Mouse (Mus musculus) lung, embryonic 16.5 days (tissue): ENCODE measurements around the gene Slc8a2. TPM values are rescaled to one million over a fixed set of nuclear protein-coding genes. Genes with fewer than 3 reads are reported as not detected.
A peak's percentile ranks its signal among the peaks of the same experiment; 100 is the strongest.

ENCODE experiments used
- ATAC-seq: fragments of 200-750 bp; cut with Nextera tagmentation; 2 replicates; pipeline ENCODE4 v1.8.0; 2017; ENCODE audit warnings: low read depth, mild to moderate bottlenecking, moderate library complexity
- H3K27ac ChIP-seq: fragments of 300-500 bp; sonication (generic); 2 replicates; pipeline ENCODE4 v1.5.1; 2014; ENCODE audit warnings: mild to moderate bottlenecking, control low read depth, low read length
- H3K27me3 ChIP-seq: fragments of 300-500 bp; sonication (generic); 2 replicates; pipeline ENCODE4 v1.6.1; 2014; ENCODE audit warnings: low read depth, low read length, mixed read lengths; ENCODE audit not compliant: control insufficient read depth, insufficient read depth
- H3K36me3 ChIP-seq: fragments of 300-500 bp; sonication (generic); 2 replicates; pipeline ENCODE4 v1.6.1; 2014; ENCODE audit warnings: low read length; ENCODE audit not compliant: control insufficient read depth, insufficient read depth
- H3K4me1 ChIP-seq: fragments of 300-500 bp; sonication (generic); replicated peaks from 2 replicates; pipeline ENCODE4 v1.6.1; 2014; ENCODE audit warnings: low read length, mixed read lengths; ENCODE audit not compliant: control insufficient read depth, insufficient read depth
- H3K4me2 ChIP-seq: fragments of 300-500 bp; sonication (generic); 2 replicates; pipeline ENCODE4 v1.6.1; 2014; ENCODE audit warnings: low read depth, low read length, control low read depth
- H3K4me3 ChIP-seq: fragments of 300-500 bp; sonication (generic); 2 replicates; pipeline ENCODE4 v1.5.1; 2014; ENCODE audit warnings: mild to moderate bottlenecking, low read length, control low read depth
- H3K9ac ChIP-seq: fragments of 300-500 bp; sonication (generic); 2 replicates; pipeline ENCODE4 v1.6.1; 2014; ENCODE audit warnings: low read length, control low read depth
- H3K9me3 ChIP-seq: fragments of 300-500 bp; sonication (generic); 2 replicates; pipeline ENCODE4 v1.6.1; 2016; ENCODE audit warnings: low read length; ENCODE audit not compliant: control insufficient read depth
- WGBS: fragments of 180-500 bp; shearing (Covaris S2); extraction: QIAGEN DNeasy Blood & Tissue Kit; methylation state at CpG from one replicate; pipeline ENCODE4 v1.1.7; 2014; 5-methylcytosine and 5-hydroxymethylcytosine counted together
- polyA plus RNA-seq: library from polyadenylated mRNA; unstranded; fragments of >200 nt; fragmentation: Nextera tagmentation; extraction: Ambion mirVana; gene quantifications from 2 replicates; pipeline ENCODE4 v1.2.1, GENCODE M21; 2015

The Slc8a2 gene
- polyA plus RNA-seq, 1 experiment from 2014 or later: 0.08 TPM

DNA sequence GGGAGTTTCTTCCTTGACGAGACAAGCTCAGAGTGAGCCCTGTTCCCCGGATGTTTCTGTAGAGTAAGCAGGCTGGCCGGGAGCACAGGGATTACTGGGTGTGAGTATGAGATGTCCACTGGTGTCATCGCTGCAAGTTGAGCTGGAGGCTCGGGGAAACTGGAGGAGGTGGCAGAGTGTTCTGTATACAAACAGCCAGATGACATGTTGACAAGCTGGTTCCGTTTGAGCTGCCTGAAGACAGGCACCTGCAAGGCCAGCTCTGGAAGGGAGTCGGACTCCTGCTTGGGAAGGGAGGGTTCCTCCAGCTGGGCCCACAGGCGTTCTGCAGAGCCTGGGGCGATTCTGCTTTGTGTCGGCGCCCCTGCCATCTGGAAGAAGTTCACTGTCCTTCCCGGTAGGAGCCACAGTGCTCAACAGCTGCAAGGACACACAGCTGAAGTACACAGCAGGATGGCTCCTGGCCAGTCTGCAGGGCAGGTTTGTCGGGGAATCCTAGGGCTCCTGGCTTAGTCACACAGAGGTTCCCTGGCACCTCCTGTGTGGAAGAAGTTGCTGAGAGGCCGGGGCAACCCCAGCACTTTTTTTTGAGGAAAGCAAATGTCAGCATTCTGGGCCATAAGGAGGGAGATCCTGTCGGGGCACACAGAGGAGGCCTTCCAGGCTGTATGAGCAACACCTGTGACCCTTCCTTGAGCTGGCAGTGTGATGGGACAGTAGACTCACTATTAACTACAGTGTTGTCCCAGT, 27.7 kb upstream of the Slc8a2 start:
- H3K27ac ChIP-seq: no peak overlapping the region
- H3K4me2 ChIP-seq: no peak overlapping the region
- WGBS: 61% methylated on average over 15 of the region's 15 CpGs
- no peak overlapping the region for H3K9ac ChIP-seq
- no peaks in the 10 kb centered on the region for H3K27me3 ChIP-seq
- H3K4me3 ChIP-seq: no peak overlapping the region
- H3K36me3 ChIP-seq: peaks cover 6% of the 10 kb centered on the region; the same call in 1 of the 2 replicates
- ATAC-seq: no peak
- H3K9me3 ChIP-seq: no peaks in the 10 kb centered on the region
- peaks cover 11% of the 10 kb centered on the region for H3K4me1 ChIP-seq

DNA sequence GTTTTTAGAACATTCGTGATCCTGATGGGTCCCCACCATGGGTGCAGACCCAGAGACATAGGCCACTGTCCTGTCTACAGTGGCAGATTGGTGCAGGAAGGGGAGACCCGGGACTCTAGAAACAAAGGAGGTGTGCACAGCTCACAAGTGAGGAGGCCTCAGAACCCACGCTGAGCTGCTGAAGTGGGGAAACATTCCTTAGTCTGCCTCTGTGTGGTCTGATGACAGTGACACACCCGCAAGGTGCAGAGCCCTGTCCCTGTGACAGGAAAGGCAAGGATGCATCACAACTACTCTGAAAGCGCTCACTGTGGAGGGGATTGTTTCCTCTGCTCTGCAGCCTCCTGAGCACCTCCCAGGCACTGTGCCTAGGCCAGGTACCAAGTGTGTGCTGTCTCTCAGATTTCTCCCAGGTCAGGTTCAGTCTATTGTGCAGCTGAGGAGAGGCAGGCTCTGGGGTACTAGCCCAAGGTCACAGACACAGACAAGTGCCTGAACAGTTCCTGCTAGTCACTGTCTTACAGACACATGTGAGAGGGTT, 26.9 kb upstream of the Slc8a2 start:
- no peaks in the 10 kb centered on the region for H3K9me3 ChIP-seq
- peaks cover 11% of the 10 kb centered on the region for H3K4me1 ChIP-seq
- 78% methylated on average over 5 of the region's 5 CpGs for WGBS
- H3K4me2 ChIP-seq: no peak overlapping the region
- H3K9ac ChIP-seq: no peak overlapping the region
- no peak for ATAC-seq
- H3K4me3 ChIP-seq: no peak overlapping the region
- H3K27me3 ChIP-seq: no peaks in the 10 kb centered on the region
- no peak overlapping the region for H3K27ac ChIP-seq
- peaks cover 13% of the 10 kb centered on the region for H3K36me3 ChIP-seq

DNA sequence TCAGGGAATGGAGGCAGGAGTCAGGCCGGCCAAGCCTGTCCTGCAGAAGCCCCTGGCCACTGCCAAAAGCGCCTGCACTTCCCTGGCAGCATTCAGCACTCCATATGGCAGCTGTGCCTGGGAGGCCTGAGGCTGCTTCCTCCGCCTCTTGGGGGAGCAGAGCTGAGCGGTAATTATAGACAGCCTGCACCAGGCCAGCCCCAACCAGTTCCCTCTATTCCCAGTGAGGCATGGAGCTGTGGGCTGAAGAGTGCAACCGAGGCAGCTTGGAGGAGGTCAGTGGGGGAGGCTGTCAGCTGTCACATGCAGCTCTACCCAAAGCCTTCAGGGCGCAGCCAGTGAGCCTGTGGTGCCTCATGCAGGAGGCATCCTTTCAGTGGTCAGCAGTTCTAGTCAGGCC, 25.9 kb upstream of the Slc8a2 start:
- peaks cover 11% of the 10 kb centered on the region for H3K4me1 ChIP-seq
- H3K27ac ChIP-seq: no peak overlapping the region
- WGBS: 66% methylated on average over 6 of the region's 6 CpGs
- no peak overlapping the region for H3K9ac ChIP-seq
- H3K4me3 ChIP-seq: no peak overlapping the region
- H3K27me3 ChIP-seq: no peaks in the 10 kb centered on the region
- H3K36me3 ChIP-seq: peaks cover 21% of the 10 kb centered on the region
- H3K4me2 ChIP-seq: no peak overlapping the region
- 0 out of 2 replicates have a peak, but pooled peaks have one; percentile 4 for ATAC-seq
- H3K9me3 ChIP-seq: no peaks in the 10 kb centered on the region

DNA sequence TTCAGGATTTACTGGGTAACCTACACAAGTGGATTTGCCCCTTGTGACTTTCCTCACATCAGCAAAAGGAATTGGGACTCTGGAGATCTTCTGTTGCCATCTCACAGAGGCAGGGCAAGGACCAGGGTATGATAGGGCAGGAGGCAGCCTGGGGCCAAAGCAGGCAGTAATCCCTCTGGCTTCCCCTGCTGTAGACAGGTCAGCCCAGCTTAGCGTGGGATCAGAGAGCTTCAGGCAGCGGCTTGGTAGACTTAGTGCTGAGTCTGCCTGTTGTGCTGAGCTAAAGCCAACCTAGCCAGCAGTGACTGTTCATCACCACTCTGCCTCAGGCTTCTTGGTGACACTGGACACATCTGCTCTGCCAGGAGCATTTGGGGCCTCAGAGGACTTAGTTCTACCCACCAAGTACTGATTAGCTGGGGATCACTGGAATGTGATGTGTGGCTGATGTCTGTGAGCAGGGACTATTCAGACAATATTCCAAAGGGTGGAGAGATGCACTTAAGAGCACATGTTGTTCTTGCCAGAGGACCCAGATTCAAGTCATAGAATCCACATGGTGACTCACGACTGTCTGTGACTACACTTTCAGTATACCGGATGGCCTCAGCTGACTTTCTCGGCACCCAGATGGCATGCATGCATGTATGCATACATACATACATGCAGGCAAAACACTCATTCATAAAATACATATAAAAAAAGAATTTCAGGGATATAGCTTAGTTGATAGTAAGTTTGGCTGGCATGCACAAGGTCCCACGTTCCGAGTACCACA, 24.8 kb upstream of the Slc8a2 start:
- H3K4me1 ChIP-seq: peaks cover 4% of the 10 kb centered on the region; the same call in 1 of the 2 replicates
- ATAC-seq: no peak
- H3K4me2 ChIP-seq: no peak overlapping the region
- no peaks in the 10 kb centered on the region for H3K9me3 ChIP-seq
- no peaks in the 10 kb centered on the region for H3K27me3 ChIP-seq
- H3K36me3 ChIP-seq: peaks cover 27% of the 10 kb centered on the region
- no peak overlapping the region for H3K27ac ChIP-seq
- H3K9ac ChIP-seq: no peak overlapping the region
- H3K4me3 ChIP-seq: no peak overlapping the region
- WGBS: 92% methylated on average over 7 of the region's 7 CpGs

DNA sequence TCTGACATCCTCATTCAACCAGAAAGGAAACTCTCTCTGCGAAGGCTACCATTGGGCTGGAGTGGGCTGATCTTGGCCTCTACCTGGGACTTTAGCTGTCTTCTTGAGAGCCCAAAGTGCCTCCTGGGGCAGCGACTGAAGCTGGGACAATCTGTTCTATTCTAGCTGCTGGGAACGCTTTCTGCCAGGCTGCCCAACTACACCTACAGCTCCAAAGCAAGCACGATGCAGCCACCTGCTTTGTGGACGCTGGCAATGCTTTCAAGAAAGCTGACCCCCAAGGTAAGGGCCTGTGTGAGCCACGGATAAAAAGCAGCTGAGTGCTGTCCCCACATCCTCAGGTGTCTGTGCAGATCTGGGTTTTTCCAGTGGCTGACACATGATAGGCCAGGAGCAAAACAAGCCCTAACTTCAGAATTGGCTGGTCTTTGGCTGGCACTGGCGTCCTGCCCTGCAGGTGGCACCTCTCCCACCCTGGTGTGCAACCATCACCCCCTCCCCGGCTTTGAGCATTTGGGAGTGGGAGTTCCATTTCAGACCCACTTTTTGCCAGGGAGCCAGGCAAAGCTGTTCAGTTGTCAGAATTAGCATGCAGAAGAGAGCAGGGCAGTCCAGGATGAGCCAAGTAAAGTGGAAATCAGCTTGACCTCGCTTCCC, 20.6 kb upstream of the Slc8a2 start:
- Histone ChIP-seq H3K27ac (no peak overlapping the region), H3K9me3 (no peaks in the 10 kb centered on the region), H3K27me3 (no peaks in the 10 kb centered on the region), H3K4me3 (no peak overlapping the region), H3K36me3 (peaks cover 57% of the 10 kb centered on the region), H3K4me1 (no peaks in the 10 kb centered on the region), H3K9ac (no peak overlapping the region), H3K4me2 (no peak overlapping the region)
- no peak for ATAC-seq
- 90% methylated on average over 9 of the region's 9 CpGs for WGBS

DNA sequence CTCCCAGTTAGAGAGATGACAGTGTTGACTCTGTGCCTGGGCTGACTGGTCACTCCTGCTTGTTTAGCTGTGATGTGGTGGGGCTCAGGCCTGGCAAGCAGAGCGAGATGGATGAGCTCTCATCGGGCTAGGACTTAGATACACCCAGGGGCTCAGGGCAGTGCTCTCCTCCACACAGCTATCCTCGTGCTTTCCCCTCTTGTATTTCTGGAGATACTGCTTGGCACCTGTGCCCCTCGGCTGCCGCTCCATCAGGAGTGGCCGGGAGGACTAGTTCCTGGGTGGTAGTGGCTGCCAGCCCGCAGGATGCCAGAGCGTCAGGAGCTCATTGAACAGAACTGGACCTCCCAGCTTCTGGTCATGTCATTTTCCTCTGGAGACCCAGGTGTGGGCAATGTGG, 19.5 kb upstream of the Slc8a2 start:
- Histone ChIP-seq H3K4me3 (no peak overlapping the region), H3K9ac (no peak overlapping the region), H3K27me3 (no peaks in the 10 kb centered on the region), H3K9me3 (no peaks in the 10 kb centered on the region), H3K27ac (no peak overlapping the region), H3K36me3 (peaks cover 62% of the 10 kb centered on the region), H3K4me2 (no peak overlapping the region), H3K4me1 (no peaks in the 10 kb centered on the region)
- no peak for ATAC-seq
- WGBS: 85% methylated on average over 8 of the region's 8 CpGs

DNA sequence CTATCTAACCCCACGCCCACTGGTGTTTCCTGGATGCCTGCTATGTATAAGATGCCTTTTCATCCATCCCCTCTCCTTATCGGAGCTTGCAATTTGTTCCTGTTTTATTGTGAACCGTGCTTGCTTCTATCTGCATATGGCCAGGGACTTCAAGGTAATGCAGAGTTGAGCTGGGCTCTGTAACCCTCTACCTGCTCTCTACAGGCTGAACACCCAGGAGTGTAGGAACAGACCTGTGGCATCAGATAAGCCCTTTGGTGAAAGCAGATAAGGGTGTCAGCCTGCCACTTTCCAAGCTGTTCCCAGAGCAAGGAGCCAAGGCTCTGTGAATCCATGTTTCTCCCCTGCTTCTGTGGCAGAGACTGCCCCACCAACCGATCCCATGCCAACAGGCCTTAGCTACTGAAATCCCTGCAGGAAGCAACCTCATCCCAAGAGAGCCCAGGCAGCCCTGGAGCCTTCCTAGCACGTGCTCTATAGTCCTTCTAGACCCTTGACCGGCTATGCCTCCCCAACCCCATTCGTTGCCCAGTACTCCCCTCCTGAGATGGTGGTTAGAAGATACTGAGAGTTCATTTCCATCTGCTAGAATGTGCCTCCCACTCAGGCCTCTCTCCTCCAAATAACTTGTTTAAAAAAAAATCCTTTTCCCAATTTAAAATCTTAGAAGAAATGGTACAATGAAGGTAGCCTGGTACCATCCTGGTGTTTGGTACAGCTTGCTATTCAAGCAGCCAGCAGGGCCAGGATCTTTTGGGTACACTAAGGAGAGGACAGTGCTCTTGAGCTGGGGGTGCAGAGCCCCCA, 18.1 kb upstream of the Slc8a2 start:
- Histone ChIP-seq H3K9me3 (no peaks in the 10 kb centered on the region), H3K4me1 (no peaks in the 10 kb centered on the region), H3K27ac (no peak overlapping the region), H3K9ac (no peak overlapping the region), H3K4me3 (no peak overlapping the region), H3K27me3 (no peaks in the 10 kb centered on the region), H3K36me3 (peaks cover 72% of the 10 kb centered on the region), H3K4me2 (no peak overlapping the region)
- no peak for ATAC-seq
- WGBS: 90% methylated on average over 7 of the region's 7 CpGs

DNA sequence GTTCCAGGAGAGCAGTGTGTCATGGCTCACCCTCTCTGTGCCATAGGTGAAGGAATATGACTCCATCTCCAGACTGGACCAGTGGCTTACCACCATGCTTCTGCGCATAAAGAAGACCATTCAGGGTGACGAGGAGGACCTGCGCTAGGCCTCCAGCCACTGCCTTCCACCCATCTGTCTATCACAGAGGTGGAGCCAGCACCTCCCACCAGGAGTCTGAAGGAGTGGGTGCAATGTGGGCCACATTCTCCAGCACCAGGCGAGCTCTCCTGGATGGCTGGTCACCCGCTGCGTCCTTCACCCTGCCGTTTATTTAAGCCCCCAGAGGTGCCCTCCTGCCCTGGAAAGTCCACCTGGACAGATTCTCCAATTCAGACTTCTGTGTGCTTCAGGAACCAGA, 13.2 kb upstream of the Slc8a2 start:
- H3K4me1 ChIP-seq: peaks cover 6% of the 10 kb centered on the region
- no peak overlapping the region for H3K27ac ChIP-seq
- H3K4me3 ChIP-seq: no peak overlapping the region
- no peak for ATAC-seq
- H3K27me3 ChIP-seq: no peaks in the 10 kb centered on the region
- peaks cover 53% of the 10 kb centered on the region for H3K36me3 ChIP-seq
- H3K9me3 ChIP-seq: no peaks in the 10 kb centered on the region
- H3K9ac ChIP-seq: no peak overlapping the region
- WGBS: 92% methylated on average over 7 of the region's 7 CpGs
- no peak overlapping the region for H3K4me2 ChIP-seq
